Mouse (Mus musculus) fibroblast of lung, adult 2 months (primary cell): Measurements from ENCODE around the gene Ogg1.

Experiments
- DNase-seq: peaks from one replicate; pipeline ENCODE4 v3.0.0-alpha.2; 2011; ENCODE audit warnings: low read depth

Ogg1 gene

GRCm38 (mm10) chr6:113370194-113370929 is 43.6 kb downstream of the Ogg1 start:
- no peak for DNase-seq

GRCm38 (mm10) chr6:113373491-113373890 is 46.7 kb downstream of the Ogg1 start:
- DNase-seq, result no peak

- no peak for DNase-seq
Measured at GRCm38 (mm10) chr6:113377172-113377495, 50.4 kb downstream of the Ogg1 start.

- peak; percentile 85 for DNase-seq
Measured at GRCm38 (mm10) chr6:113377496-113378385, 51.0 kb downstream of the Ogg1 start, which contains the start of the genes Tada3 and Arpc4. Gene Tada3, minus strand, starts transcription at chr6:113377883. Gene Arpc4, plus strand, starts transcription at chr6:113378115.

GRCm38 (mm10) chr6:113379246-113379645 is 52.5 kb downstream of the Ogg1 start:
- DNase-seq, result no peak

- no peak for DNase-seq
Measured at GRCm38 (mm10) chr6:113380480-113380879, 53.7 kb downstream of the Ogg1 start.

GRCm38 (mm10) chr6:113384351-113384927 is 57.7 kb downstream of the Ogg1 start:
- no peak for DNase-seq
